Mouse (Mus musculus) embryo, embryonic 11.5 days (tissue): ENCODE measurements around the gene Gramd1b.

Experiments used
- DNase-seq: peaks from one replicate; pipeline ENCODE4 v3.0.0-alpha.2; 2012; ENCODE audit warnings: low read depth, low spot score

Gramd1b gene

GRCm38 (mm10) chr9:40400171-40400570 is 131.0 kb downstream of the Gramd1b start:
- no peak for DNase-seq

GRCm38 (mm10) chr9:40399359-40399932 is 131.7 kb downstream of the Gramd1b start:
- no peak for DNase-seq

DNA sequence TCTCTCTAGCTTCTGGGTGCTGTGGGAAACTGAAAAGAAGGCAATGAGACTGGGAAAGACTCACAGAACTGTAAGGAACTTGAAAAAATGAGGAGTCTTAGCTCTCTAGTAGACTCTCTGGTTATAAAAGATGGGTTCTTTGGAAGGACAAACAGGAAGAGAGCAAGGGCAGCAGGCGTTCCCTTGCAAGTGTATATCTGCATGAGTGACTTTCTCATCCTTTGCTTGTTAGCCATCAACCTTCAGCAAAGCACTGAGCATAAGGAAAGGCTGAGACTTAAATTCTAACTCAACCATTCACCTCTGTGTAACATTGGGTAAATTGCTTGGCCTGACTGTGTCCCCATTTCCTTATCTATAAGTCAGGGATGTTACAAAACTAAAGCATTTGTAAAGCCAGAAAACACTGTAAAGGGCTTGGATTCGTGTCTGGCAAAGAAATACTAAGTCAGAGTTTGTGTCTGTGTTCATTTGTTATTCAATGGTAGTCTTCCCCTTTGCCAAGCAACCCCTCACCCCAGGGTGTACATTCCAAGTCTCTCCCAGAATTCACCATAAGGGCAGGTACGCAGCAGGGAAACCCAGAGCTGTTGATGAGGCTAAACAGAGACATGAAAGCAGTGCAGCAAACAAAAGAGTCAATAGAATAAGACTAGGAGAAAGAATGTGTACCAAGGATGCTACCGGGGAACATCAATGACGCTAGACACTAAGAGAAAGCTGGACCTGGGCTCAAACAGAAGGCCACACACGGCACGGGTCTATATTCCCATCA is 133.5 kb downstream of the Gramd1b start:
- no peak for DNase-seq

GRCm38 (mm10) chr9:40397036-40397435 is 134.1 kb downstream of the Gramd1b start:
- no peak for DNase-seq

DNA sequence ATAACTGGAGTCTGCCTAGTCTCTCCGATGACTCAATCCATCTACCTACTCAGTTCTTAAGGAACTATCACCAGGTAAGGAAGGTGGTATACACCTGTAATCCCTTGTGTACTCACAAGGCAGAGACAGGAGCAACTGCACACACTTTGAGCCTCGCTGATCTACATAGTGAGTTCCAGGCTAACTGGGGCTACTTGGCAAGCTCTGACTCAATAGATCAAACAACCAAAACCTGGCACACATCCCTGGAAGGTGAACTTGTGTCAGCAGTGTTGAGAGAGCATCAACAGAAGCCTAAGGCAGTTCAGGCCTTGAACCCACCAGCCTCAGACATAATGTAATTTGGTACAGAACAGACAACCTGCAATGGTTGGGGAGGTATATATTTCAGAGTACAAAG is 135.0 kb downstream of the Gramd1b start:
- DNase-seq, result no peak

DNA sequence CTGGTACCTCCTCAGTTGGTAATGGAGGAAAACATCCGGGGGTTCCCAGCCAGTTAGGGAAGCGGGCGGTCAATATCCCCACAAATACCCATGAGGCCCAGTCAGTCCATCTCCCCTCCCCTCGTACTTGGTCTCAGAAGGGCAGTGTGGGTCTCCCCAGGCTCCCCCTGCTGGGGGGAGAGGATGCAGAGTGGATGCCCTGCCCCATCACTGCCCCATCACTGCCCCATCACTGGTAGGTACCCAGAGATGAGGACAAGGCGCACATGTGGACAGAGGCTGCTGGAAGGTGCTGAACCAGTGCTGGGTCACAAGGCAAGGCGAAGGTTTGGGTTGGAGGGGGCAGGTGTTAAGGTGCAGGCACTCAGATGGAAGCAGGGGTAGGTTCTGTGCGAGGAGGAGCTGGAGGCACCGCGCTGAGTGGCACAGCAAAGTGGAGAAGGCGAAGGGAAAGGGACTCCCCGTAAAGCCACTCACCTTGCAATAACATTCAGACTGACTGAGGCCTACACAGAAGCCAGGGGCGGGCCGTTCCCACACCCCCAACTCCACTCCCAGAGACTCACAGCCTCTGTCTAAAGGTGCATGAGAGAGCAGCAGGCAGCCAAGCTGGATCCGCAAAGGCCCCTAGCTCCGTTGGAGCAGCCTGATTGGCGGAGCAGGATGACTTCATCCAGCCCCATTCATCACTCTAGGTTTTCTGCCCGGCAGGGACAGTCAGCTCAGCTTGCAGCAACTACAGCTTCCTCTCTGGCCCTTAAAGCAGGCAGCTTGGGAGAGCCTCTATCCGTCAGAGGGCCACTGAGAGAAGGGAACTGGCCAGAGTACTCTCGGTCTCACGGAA is 139.1 kb downstream of the Gramd1b start:
- no peak for DNase-seq

DNA sequence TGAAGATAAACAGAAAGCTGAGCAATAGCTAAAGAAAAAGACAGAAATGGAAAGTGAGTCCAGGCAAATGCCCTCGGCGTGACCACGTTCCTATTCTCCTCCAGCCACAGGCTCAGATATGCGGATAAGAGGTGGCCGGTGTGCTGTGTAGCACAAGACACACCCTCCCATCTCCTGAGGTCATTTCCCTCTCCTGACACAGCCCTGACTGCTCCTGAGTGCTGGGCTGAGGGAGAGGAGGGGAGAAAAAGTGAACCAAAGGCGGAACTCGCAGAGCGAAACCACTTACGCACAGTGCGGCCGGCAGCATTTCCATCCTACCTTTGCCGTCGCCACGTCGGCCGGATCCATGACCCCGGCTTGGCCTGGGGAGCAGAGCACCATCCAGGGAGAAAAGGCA is 139.8 kb downstream of the Gramd1b start:
- DNase-seq, result no peak

DNA sequence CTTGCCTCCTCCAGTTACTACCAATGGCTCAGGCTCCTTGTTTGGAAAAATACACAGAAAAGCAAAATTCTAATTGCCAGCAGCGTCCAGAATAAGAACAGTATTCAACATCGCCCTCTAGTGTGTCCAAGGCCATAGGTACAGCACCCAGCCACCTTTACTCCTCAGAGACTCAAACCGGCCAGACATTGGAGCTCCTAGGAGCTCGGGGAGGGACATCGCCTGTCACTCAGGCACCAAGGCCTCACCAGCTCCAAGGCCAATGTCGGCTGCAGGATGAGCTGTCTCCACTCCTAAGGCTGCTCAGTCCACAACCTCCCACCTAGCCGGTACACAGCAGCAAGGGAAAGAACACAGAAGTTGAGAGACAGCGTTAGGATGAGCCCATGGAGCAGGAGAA is 140.3 kb downstream of the Gramd1b start:
- no peak for DNase-seq

- DNase-seq, result no peak
These were observed 140.8 kb downstream of the Gramd1b start for GRCm38 (mm10) chr9:40390396-40390760.

GRCm38 (mm10) chr9:40389669-40390395 is 141.4 kb downstream of the Gramd1b start:
- DNase-seq, result no peak

- DNase-seq, result no peak
These were observed 142.0 kb downstream of the Gramd1b start for GRCm38 (mm10) chr9:40389175-40389574.

DNA sequence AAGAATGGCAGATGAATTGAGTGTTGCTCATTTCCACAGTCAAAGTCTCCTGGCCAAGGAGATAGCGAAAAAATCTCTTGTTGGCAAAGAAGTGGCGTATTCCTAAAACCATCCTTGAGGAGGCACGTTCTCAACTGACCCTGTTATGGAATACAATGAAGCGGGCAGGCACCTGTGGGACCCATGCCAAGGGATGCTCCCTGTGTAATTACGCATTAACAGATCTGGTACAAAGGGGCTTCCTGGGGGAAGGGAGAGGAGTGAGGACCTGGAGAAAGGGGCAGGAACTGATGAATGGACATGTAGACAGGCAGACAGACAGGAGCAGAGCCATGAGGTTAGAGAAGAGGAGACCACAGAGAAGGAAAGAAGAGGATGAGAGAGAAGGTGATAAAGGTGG is 146.4 kb downstream of the Gramd1b start:
- no peak for DNase-seq

- DNase-seq, result no peak
These were observed 148.7 kb downstream of the Gramd1b start for GRCm38 (mm10) chr9:40382508-40382907.

GRCm38 (mm10) chr9:40381416-40382411 is 149.5 kb downstream of the Gramd1b start:
- no peak for DNase-seq

DNA sequence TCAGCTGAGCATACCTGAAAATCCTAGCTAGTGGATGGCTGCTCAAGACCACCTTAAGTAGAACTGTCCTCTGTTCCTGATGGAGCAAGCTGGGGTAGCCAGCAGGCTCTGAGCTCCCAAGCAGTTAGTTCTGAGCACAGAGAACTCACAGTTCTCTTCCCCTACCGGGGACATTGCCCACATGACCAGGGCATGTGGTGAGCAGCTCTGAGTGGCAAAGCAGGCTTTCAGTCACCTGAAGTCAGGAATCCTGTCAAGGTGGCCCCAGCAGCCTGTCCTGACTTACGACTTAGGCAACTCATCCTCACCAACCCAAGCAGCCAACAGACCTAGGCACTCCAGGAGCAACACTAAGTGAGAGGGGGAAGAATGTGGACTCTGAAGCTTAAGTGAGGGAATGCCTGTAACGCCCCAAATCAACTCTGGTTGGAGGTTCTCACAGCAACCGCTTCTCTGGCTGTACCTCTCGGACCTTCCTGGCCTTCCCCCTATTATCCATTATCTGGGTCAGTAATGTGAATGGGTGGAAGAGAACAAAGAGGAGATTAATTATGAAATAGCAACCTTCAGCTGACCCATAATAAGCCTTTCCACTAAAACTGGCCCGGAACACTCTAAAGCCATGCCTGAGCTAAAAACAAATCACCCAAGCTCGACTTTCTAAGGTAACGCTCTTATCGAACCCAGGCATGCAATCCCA is 154.3 kb downstream of the Gramd1b start:
- no peak for DNase-seq

- no peak for DNase-seq
These were observed 155.0 kb downstream of the Gramd1b start for GRCm38 (mm10) chr9:40376139-40376541.

GRCm38 (mm10) chr9:40375518-40375917 is 155.7 kb downstream of the Gramd1b start:
- no peak for DNase-seq

DNA sequence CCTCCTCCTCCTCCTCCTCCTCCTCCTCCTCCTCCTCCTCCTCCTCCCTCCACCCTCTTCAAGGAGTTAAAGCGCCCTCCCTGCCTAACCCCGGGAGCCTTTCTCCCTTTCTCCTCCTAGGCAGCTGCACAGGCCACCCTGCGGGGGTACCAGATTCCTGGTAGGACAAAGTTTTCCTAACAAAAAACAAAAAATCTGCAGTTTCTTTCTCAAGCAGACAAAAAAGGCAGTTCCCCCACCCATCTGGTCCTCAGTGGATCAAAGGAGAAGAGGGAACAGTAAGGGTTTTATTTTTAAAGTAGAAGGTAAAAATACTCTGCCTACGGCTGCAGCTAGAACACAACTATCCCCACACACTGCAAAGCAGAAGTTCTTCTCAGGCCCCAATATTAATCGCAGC is 156.2 kb downstream of the Gramd1b start:
- no peak for DNase-seq

GRCm38 (mm10) chr9:40374533-40374971 is 156.6 kb downstream of the Gramd1b start:
- DNase-seq, result no peak

GRCm38 (mm10) chr9:40374052-40374451 is 157.1 kb downstream of the Gramd1b start:
- no peak for DNase-seq
